Mouse (Mus musculus): ENCODE measurements around the gene Dut.

DNA sequence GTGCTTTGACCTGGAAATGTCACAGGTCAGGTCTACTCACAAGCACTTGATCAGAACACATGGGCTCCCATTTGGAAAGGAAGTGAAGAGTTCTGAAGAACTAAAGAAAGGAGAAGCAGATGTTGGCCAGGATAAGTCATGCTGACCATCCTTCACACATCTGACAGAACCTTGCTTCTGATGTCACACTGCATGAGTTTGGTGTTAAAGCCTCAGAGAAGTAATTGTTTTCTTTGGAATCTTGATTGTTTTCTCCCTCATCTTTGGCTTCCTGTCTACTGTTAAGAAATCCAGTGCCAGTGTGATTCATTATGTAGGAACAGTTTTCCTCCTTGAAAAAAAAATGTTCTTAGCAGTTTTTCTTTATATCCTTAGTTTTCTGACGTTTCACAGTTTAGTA is 21.9 kb downstream of the Dut start:
- TF ChIP-seq CTCF (IDR thresholded peaks at IDR 0.05; ENCODE audit: control insufficient read depth, insufficient read depth, insufficient read length) (no peak), CEBPB (IDR thresholded peaks at IDR 0.05; ENCODE audit: low read depth) (no peak), USF1 (IDR thresholded peaks at IDR 0.05; ENCODE audit: low read depth) (no peak), MYOG (IDR thresholded peaks at IDR 0.05; ENCODE audit: control insufficient read depth, extremely low read depth, insufficient read length) (no peak)

Measured in C2C12 (cell line).